Mouse (Mus musculus) right cerebral cortex, postnatal 25 days (tissue): ENCODE results near the gene Asic3.
A peak's percentile ranks its signal among the peaks of the same experiment; 100 is the strongest.

ENCODE experiments used
- DNase-seq: peaks from one replicate; pipeline ENCODE4 v3.0.0; 2022

Gene Asic3

GRCm38 (mm10) chr5:24452030-24452690 lies 39.0 kb downstream of the Asic3 start, which contains the start of gene Agap3:
Agap3 (plus strand) TSS chr5:24452177.
- peak; percentile 52 for DNase-seq

- peak; percentile 45 for DNase-seq
Observed at GRCm38 (mm10) chr5:24452691-24453233, 39.6 kb downstream of the Asic3 start.

GRCm38 (mm10) chr5:24453283-24453984 lies 40.2 kb downstream of the Asic3 start:
- no peak for DNase-seq

- no peak for DNase-seq
Observed at GRCm38 (mm10) chr5:24453985-24454303, 40.8 kb downstream of the Asic3 start.

GRCm38 (mm10) chr5:24455076-24455475 lies 41.9 kb downstream of the Asic3 start:
- no peak for DNase-seq

- no peak for DNase-seq
Observed at GRCm38 (mm10) chr5:24455613-24456012, 42.4 kb downstream of the Asic3 start.

GRCm38 (mm10) chr5:24466762-24467161 lies 53.6 kb downstream of the Asic3 start:
- DNase-seq, result no peak
